Mouse (Mus musculus) megakaryocyte, adult 5-6 weeks (primary cell): ENCODE results near the gene Epb41l5. TPM values are rescaled to one million over a fixed set of nuclear protein-coding genes. Genes with fewer than 3 reads are reported as not detected.
A peak's percentile ranks its signal among the peaks of the same experiment; 100 is the strongest.

Source experiments
- ATAC-seq: 2 replicates; pipeline ENCODE4 v1.8.0; 2016; ENCODE audit warnings: mild to moderate bottlenecking, inconsistent platforms; ENCODE audit not compliant: poor library complexity, severe bottlenecking
- total RNA-seq, 2 experiments: library from RNA; stranded (forward) in 1 of 2; stranded (reverse) in 1 of 2; fragments of 153-499, 151-499 nt in 1 of 2; fragments of 221-1000, 200-1000 nt in 1 of 2; gene quantifications; 2 replicates each; pipeline versions ENCODE4 v1.2.3 to v1.2.4; 2015 to 2017

Epb41l5 gene
- total RNA-seq, 2 experiments from 2014 or later, result 0.04 to 0.40 TPM

- no peak for ATAC-seq
These were observed 112.7 kb downstream of the Epb41l5 start for GRCm38 (mm10) chr1:119536122-119536521.

DNA sequence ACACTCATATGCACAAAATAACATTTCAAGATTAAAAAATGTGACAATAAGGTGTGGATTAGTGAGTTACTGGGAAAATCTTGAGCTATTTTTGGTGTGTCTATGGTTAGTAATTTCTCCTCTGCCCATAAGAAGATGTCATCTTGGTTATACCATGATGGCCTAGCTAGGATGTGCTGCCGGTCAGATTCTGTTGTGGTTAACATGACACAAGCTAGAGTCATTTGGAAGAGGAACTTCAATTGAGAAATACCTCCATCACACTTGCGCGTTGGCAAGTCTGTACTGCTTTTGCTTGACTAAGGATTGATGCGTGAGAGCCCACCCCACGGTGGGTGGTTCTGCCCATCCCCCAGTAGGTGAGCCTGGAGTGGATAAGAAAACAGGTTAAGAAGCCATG is 114.5 kb downstream of the Epb41l5 start:
- ATAC-seq, result peak; percentile 87

DNA sequence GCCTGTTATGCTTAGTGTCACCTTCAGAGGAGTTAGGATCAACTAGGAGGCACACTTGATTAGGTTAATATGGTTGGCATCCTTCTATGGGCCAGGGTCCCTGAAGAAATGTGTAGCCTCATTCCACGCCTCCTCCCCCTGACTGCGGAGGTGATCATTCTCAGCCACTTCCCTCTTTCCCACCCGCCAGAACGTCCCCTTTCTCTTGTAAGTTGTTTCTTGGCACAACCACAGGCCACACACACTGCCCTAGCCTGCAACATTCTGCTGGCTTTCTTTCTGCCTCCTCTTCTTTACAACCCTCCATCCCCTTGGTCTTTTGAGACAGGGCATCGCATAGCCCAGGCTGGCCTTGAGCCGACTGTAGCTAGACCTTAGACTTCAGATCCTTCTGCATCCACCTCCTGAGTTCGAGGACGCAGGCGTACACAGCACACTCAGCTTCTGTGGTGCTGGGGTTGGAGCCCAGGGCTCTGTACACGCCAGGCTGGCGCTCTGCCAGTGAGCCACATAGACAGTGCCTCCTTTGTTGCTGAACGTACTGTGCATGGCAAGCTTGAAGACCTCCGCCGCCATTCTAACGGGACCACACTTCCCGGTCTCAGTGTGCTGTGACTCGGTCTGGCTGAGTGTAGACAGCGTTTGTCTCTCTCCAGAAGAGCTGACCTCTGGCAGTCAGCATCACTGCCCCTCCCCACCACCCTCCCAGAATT is 115.6 kb downstream of the Epb41l5 start:
- peak; percentile 54 for ATAC-seq

- ATAC-seq, result no peak
These were observed 116.6 kb downstream of the Epb41l5 start for GRCm38 (mm10) chr1:119532165-119532564.

DNA sequence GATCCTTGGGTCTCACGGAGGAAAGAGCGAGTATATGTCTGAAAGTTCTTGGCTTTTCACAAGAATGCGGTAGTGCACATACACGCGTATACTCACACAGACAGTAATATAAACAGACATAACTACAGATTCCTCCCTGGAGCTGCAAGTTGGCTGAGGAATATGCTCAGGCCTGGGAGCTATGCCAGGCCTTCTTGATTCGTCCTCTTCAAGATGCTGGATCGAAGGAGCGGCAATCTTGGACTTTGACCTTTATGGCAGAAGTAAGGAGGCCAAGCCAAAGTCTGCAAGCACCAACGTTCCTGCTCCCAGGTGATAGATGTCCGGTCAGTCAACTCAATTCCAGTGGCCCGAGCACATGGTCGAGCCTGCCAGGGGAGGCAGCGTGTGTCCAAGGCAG is 117.9 kb downstream of the Epb41l5 start:
- ATAC-seq, result no peak

DNA sequence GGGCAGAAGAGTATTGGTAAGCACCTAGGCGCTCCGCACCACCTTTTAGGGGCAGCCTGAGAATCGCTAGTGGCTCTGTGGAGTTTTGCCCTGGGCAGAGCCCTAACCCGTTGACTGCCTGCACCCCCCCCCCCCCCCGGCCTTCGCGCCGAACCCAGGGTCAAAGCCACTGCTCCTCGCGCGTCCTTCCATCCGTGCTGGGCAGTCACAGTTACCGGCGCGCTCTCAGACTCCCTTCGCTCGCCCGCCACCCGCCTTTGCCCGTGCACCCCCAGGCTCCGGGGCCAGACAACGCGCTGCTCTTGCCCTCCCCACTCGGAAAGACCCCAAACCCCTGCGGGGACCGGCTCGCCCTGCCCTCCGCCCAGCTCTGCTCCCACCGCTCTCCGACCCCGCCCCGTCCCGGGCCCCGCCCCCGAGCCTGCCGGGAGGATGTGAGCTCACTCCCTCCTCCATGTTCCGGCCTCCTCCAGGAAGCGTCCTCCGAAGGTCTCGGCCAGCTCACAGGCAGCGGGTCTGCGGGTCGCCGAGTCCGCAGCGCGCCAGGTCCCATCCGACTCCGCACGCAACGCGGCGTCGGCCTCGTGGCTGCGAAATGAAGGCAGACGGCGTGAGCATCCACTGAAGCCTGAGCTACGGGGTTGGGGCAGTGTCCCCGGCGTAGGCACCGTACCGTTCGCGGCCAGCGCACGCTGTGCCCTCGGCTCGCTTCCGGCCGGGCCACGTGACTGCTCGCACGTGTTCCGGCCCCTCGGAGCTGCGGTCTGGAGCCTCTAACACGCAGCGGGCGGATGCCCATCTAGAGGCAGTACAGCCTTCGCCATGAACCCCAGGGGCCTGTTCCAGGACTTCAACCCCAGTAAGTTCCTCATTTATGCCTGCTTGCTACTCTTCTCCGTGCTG is 122.9 kb downstream of the Epb41l5 start, which contains the start of gene Tmem185b:
Gene Tmem185b (plus strand): TSS at position 472 of the 903 bp plus-strand sequence.
- peak; percentile 81 for ATAC-seq

DNA sequence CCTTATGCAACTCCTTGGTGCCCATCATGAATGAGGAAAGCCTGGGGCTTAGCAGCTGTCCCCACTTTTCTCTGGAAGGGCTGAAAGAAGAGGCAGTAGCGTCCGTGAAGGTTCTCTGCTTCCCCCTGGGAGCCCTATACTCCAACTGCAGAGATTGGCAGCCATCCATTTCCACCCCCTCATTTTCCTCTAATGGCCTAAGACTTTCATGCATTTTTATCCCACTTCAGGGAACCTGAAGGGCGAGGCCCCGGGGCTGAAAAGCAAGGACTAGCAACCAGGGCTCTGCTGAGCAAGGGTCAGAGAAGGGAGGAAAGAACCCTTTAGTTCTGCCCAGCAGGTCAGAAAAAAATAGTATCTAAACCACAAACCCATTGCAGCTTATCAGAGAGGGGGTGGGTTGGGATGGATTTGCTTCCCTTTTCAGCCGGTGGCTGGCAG is 123.8 kb downstream of the Epb41l5 start:
- no peak for ATAC-seq

- ATAC-seq, result no peak
These were observed 125.0 kb downstream of the Epb41l5 start for GRCm38 (mm10) chr1:119523826-119524225.

GRCm38 (mm10) chr1:119523369-119523768 is 125.4 kb downstream of the Epb41l5 start:
- ATAC-seq, result no peak

DNA sequence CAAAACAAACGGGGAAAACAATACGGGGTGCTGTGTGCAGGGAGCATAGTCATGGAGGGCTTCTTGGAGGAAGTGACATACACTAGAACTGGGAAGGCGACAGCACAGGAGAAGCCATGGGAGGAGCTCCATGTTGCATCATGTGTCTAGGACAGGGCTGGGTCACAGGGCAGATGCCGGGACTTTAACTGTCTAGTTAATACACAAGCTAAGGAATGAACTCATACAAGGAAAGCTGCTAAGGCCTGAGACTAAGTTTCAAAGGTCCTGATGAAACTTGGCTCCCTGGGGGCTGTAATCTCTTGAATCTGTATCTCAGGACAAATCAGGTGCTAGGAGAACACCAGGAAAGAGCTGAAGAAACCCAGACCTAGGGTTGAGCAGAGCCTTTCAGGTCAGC is 126.1 kb downstream of the Epb41l5 start:
- peak; percentile 14; the same call in 1 of the 2 replicates for ATAC-seq

DNA sequence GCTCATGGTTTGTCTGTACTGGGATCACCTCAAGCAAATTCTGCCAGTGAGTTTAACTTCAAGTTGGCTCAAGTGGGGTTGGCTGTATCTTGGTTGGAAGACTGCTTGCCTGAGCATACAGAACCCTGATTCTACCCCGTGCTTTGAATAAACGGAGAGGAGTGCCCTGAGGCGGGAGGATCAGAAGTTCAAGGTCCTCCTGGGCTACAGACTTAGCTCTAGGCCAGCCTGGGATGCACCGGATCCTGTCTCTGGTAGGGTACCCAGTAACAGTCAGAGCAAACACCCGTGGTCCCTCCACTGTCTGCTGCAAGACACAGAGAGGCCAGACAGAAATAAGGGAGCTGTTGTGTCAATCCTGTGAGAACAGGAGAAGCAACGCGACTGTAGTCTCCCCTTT is 127.1 kb downstream of the Epb41l5 start:
- ATAC-seq, result no peak

DNA sequence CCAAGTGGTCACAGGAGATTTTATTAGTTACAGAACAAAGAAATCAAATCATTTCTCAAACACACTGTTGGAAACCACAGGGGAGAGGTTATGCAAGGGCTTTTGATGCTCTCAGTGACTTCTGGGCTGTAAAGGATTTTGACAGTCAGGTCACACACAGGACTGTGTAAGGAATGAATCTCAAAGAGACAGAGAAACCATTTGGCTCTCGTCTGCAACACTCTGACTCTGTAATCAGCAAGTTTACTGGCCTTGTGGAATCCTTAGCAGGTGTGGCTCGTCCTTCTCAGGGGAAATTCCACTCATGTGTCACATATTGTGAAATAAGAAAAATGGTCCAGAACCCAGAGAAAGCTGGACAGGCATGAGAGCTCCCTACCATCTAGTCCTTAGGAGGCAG is 127.8 kb downstream of the Epb41l5 start:
- no peak for ATAC-seq

- ATAC-seq, result no peak
These were observed 129.5 kb downstream of the Epb41l5 start for GRCm38 (mm10) chr1:119519286-119519685.

- ATAC-seq, result no peak
These were observed 130.0 kb downstream of the Epb41l5 start for GRCm38 (mm10) chr1:119518786-119519185.

DNA sequence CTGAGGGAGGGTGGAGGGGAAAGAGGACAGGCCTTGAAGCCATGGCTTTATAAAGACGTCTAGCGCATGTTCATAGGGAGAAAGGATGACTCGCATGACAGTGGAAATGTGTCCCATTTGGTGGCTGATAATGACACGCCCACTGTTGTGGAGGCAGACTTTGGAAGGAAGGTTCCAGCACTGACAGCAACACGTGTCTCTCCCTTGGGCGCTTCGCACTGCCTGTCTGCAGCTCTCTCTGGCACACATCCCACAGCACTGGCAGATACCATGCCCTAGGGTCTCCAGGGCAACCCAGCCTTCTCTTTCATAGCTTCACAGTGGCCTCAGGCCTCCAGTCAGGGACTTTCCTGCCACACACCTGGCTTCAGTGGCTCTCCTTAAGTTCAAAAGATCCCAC is 130.7 kb downstream of the Epb41l5 start:
- no peak for ATAC-seq

- ATAC-seq, result no peak
These were observed 137.9 kb downstream of the Epb41l5 start for GRCm38 (mm10) chr1:119510857-119511256.

- ATAC-seq, result no peak
These were observed 138.4 kb downstream of the Epb41l5 start for GRCm38 (mm10) chr1:119510409-119510808.

GRCm38 (mm10) chr1:119509474-119509873 is 139.3 kb downstream of the Epb41l5 start:
- ATAC-seq, result no peak

GRCm38 (mm10) chr1:119508548-119508947 is 140.3 kb downstream of the Epb41l5 start:
- no peak for ATAC-seq

GRCm38 (mm10) chr1:119505951-119506350 is 142.8 kb downstream of the Epb41l5 start:
- no peak for ATAC-seq

GRCm38 (mm10) chr1:119504260-119505062 is 144.3 kb downstream of the Epb41l5 start, which contains the start of gene Ralb:
Gene Ralb, minus strand, starts transcription at chr1:119504794.
- ATAC-seq, result peak; percentile 85
